Mouse (Mus musculus) cortical plate, adult 2 months (tissue): Measurements from ENCODE around the gene Cavin1. TPM values are rescaled to one million over a fixed set of nuclear protein-coding genes. Genes with fewer than 3 reads are reported as not detected.

Experiments used
- H3K27ac ChIP-seq: fragments of 200-500 bp; 2 replicates; pipeline ENCODE4 v1.5.1; 2012; ENCODE audit warnings: low read length, control low read depth, inconsistent platforms; ENCODE audit not compliant: insufficient read depth
- H3K4me1 ChIP-seq: fragments of 200-500 bp; 2 replicates; pipeline ENCODE4 v1.6.1; 2011; ENCODE audit warnings: low read length; ENCODE audit not compliant: control insufficient read depth, insufficient read depth
- H3K4me3 ChIP-seq: fragments of 200-500 bp; 2 replicates; pipeline ENCODE4 v1.5.1; 2011; ENCODE audit warnings: mild to moderate bottlenecking, low read length, control low read depth; ENCODE audit not compliant: insufficient read depth
- CTCF ChIP-seq: fragments of 200-500 bp; IDR thresholded peaks from 2 replicates; pipeline ENCODE4 v1.5.1; 2011; ENCODE audit warnings: mild to moderate bottlenecking, control low read depth, low read length; ENCODE audit not compliant: insufficient read depth; ENCODE audit errors: extremely low read depth
- POLR2A ChIP-seq: fragments of 200-500 bp; IDR thresholded peaks from 2 replicates; pipeline ENCODE4 v1.6.1; 2011; ENCODE audit warnings: mild to moderate bottlenecking, low read length, control low read depth; ENCODE audit not compliant: insufficient read depth; ENCODE audit errors: extremely low read depth
- polyA plus RNA-seq: library from polyadenylated mRNA; depleted of rRNA; stranded (reverse); fragments of >200 nt; gene quantifications from 2 replicates; pipeline ENCODE4 v1.2.3, GENCODE M21; 2012

Cavin1 gene
- polyA plus RNA-seq, 1 experiment = 21.1 TPM

DNA sequence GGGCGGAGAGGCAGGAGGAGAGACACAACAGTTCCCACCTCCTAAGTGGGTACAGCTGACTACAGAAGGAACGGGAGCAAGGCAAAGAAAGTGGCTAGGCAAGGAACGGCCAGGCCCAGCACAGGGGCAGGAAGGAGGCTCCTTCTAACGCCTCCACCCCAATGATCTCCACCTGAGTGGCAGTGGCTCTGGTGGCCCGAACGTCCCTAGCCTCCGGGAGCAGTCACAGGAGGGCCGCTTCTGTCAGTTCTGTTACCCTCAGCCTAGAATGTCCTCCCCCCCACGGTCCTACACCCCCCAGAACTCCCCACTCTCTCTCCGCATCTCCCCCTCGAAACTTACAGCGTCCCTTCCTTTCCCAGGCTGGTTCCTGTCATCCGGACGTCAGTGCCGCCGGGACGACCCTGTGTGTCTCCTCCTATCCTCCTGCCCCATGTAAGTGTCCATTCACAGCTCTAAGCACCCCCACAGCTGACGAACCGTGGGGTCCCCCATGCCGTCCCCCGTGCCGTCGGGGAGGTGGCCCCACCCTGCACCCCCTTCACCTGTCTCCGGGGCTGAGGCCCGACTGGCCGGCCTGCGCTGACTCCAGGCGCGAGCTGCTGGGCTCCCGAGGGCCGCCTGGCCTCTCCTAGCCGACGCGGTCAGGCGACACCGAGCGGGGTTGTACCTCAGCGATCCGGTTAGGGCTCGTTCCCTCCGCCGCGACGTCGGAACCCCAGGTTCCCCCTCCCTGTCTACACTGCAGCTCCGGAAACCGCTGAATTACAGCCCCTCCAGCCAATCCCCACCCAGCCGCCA is 31.8 kb downstream of the Cavin1 start:
- Histone ChIP-seq H3K4me3 (peak overlapping the region; percentile 77), H3K27ac (peak overlapping the region; percentile 47), H3K4me1 (peaks cover 3% of the 10 kb centered on the region; the same call in 1 of the 2 replicates)
- TF ChIP-seq POLR2A (peak; percentile 78), CTCF (no peak)

DNA sequence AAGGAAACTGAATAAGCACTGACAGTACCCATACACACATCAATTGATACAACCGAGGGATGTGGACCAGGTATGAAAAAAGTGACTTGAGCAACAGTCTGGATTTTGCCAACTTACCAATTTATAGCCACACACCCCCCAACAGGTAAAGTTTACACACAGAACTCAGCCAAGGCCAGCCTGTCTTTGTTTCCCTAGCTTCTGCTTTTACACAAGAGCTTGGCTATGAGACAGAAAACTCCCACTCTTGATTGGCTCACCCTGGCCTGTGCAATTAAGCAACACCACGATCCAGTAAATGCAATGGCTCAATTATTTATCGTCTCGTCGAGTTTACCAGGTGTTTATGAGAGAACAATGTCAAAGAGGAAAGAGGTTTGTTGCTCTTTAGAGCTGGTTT is 32.6 kb downstream of the Cavin1 start:
- Histone ChIP-seq H3K4me1 (peaks cover 3% of the 10 kb centered on the region; the same call in 1 of the 2 replicates), H3K27ac (no peak overlapping the region), H3K4me3 (peak overlapping the region; percentile 77; the same call in 1 of the 2 replicates)
- no peak for TF ChIP-seq POLR2A
- TF ChIP-seq CTCF = no peak

DNA sequence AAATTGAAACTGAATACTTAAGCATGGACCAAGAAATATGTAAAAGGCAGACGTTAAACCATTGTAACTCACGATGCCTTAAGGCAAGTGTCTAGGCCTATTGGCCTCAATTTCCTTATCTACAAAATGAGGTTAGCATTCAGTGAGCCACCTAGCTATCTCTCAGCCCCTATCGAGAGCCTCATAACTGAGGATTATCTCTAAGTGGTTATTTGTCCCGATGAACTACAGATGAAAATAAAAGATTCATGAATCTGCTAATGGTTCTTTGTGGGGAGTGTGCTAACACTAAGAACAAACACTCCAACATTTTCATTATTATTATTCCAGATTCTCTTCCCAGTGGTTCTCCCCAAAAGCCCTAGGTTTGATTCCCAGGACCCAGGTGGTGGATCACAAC is 33.4 kb downstream of the Cavin1 start:
- Histone ChIP-seq H3K27ac (no peak overlapping the region), H3K4me3 (no peak overlapping the region)
- TF ChIP-seq POLR2A (no peak), CTCF (no peak)

DNA sequence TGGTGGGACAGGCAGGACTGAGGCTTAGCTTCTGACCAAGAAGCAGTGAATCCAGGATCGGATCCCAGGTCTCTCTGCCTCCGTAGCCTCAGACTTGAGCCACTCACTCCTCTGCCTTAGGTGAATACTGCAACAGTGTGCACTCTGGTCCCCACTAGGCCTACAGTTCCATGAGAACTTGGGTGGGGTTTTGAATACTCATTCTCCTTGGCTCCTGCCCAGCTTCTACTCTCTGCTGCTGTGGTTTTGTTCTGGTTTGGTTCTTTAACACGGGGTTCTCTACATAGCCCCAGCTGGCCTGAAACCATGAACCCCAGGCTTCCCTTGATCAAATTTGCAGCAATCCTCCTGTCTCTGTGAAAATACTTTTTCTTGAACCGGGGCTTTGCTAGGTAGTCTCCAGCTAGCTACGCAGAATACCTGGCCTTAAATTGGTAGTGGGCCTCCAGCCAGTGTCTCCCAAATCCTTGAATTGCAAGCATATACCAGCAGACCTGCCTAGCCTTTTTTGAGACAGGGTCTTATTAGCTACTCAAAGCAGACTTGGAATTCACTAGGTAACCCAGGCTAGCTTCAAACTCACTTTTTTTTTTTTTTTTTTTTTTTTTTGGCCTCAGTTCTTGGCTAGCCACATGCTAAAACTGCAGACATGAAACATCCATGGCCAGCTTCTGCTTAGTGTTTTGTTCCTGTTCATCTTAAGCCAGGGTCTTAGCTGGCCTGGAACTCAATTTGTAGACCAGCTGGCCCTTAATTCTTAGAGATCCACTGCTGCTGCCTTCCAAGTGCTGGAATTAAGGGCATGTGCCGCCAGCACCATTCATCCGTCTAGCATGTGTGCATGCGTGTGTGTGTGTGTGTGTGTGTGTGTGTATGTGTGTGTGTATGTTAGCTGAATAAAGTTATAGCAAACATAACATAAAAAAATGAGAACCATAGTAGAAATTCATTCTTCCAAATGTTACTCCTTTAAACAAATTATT is 35.0 kb downstream of the Cavin1 start:
- Histone ChIP-seq H3K4me1 (peaks cover 4% of the 10 kb centered on the region; the same call in 1 of the 2 replicates), H3K27ac (no peak overlapping the region), H3K4me3 (no peak overlapping the region)
- no peak for TF ChIP-seq POLR2A
- no peak for TF ChIP-seq CTCF

More for the DNA sequence above, 33.4 kb downstream of the Cavin1 start:
- H3K4me1 ChIP-seq = peaks cover 3% of the 10 kb centered on the region; the same call in 1 of the 2 replicates

DNA sequence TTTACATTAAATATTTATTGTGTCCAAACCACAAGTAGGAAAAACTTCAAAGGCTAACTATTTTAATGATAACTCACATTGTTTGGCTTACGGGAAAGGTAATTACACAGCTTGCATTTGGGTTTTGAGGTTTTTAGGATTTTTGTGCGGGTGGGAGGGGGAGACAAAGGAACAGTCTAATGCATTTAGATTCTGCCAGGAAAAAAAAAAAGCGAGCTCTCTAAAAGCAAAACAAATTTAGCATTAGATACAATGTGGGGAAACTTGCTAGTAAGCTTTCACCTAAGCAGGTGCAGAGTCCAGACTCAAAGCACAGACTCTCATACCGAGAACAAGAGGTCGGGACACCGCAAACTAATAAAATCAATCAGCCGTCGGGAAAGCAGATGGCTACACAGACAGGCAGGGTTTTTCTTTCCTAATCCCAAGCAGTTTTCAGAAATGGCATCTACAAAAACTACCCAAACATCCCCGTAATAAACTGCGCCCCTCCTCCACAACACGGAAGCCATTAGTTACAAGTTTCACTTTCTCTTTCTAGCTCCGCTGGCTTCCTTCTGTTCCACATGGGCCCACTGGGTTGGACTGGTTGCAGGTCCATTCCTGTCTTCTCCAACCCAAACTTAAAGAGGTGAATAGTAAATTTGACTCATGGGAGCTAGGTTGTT is 39.3 kb downstream of the Cavin1 start:
- no peak overlapping the region for H3K4me3 ChIP-seq

DNA sequence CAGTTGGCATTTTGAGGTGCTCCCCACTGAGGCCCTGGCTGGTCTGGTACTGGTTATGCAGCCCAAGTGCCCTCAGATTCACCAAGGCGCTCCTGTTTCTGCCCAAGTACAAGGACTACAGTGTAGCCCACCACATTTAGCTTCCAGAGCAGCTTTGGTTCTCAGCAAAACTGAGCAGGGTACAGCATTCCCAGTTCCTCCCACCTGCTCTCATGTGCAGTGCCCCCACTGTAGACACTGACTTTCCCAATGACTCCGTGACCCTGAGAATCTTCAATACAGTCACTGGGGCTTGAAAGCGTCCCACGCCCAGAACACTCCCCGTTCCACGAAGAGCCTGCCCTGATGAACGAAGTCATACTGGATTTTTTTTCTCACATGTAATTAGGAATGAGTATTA is 40.1 kb downstream of the Cavin1 start:
- Histone ChIP-seq H3K4me1 (peaks cover 2% of the 10 kb centered on the region; the same call in 1 of the 2 replicates), H3K4me3 (no peak overlapping the region)
- TF ChIP-seq CTCF = no peak
- no peak for TF ChIP-seq POLR2A

More for the DNA sequence above, 39.3 kb downstream of the Cavin1 start:
- peaks cover 2% of the 10 kb centered on the region; the same call in 1 of the 2 replicates for H3K4me1 ChIP-seq
- TF ChIP-seq CTCF (no peak), POLR2A (no peak)
- H3K27ac ChIP-seq = no peak overlapping the region

DNA sequence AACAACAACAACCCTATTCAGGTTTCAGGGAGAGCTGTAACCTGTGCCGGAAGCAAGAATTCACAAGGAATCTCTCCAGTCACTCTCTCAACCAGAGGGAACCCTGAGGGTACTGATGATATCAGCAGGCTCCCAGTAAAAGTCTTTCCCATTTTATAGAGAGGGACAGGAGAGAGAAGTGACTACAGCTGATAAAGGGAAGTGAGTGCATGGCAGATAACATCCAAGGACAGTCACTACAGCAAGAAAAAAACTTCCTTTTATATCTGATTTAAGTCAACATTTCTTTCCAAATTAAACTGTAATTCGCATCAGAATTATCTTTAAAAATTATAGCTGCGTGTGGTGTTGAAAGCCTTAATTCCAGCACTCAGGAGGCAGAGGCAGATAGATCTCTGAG is 43.3 kb downstream of the Cavin1 start:
- Histone ChIP-seq H3K27ac (no peak overlapping the region), H3K4me1 (peaks cover 2% of the 10 kb centered on the region; the same call in 1 of the 2 replicates), H3K4me3 (no peak overlapping the region)
- no peak for TF ChIP-seq CTCF
- TF ChIP-seq POLR2A = no peak

More for the DNA sequence above, 40.1 kb downstream of the Cavin1 start:
- no peak overlapping the region for H3K27ac ChIP-seq

DNA sequence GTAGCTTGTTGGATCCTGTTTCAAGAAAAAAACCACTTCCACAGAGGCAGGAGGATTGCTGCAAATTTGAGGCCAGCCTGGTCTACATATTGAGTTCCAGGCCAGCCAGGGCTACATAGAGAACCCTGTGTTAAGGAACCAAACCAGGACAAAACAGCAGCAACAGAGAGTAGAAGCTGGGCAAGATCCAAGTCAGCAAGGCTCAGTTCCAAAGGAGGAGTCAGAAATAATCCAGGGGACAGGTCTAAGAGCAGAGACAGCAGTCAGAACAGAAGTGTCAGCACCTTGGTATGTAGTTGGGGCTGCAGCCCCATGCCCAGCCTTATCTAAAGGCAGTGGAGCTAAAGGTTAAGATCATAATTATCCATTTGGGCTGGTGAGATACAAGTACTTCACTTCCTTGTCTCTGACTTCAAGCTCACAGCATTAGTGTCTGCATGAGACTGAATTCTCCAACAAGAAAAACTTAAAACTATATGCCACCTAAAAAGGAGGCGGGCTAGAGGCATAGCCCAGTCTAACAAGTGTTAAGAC is 46.2 kb downstream of the Cavin1 start:
- Histone ChIP-seq H3K27ac (no peak overlapping the region), H3K4me1 (no peaks in the 10 kb centered on the region), H3K4me3 (no peak overlapping the region)
- TF ChIP-seq POLR2A (no peak), CTCF (no peak)

DNA sequence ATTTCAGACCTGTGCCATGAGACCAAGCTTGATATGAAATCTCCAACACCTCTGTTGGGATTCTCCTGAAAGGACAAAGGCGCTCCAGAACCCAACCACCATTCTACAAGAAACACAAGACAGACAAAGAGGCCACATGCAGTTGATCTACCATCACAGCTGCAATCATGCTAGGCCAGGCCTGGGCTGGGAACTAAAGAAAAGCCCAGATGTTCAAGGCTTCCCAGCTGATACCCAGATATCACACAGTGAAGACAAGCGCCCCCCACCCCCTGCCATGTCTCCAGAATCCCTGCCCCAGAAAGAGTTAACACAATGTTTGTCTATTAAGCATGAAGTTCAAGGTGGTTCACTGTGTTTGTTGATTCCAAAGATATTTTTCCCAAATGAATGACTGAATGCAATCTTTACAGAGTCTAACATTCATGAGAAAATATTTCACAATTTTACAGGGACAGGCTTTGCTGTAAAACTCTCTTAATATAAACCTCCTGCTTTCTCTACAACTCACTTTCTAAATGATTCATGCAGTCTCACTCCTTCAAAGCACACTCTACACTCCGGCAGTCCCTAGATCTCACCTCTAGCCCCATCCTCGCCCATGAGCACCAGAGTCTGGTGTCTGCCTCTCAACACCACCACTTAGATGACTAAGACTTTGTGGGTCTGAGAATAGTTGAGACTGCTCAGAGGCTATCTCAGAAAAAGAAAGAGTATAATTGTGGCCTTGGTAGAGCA is 49.6 kb downstream of the Cavin1 start:
- Histone ChIP-seq H3K4me1 (no peaks in the 10 kb centered on the region), H3K4me3 (no peak overlapping the region), H3K27ac (no peak overlapping the region)
- TF ChIP-seq POLR2A (no peak), CTCF (no peak)
